In the genomic region with DNA sequence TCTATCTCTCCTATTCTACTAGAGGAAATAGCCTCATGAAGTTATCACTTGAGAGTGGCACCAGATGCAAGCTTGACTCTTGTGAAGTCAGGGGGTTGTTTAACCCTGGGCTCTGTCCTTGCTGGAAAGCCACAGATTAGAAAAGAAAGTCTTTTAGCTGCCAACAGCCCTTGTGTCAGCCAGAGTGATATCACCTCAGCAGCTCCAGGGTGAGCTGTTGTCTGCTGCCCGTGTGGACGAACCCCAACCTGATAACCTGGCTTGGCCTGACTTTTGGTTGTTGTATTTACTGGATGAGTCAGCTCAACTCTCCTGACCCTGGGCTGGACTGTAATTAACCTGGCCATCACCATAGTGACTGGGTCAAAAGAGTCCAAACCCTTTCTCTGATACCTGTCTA, we compare ENCODE assay signal across 19 mouse cellular contexts.
DNase-seq lines count a peak whose midpoint lies in the region; ATAC-seq and TF ChIP-seq lines count a peak whose summit lies in the region.
"Had no signal": no experiment of that assay in that cellular context is flagged by ENCODE, and none has a peak within 500 bp of the region (broad histone marks: within the 10 kb centered on the region; RNA-seq: fewer than 3 reads in every experiment).

No protein-coding gene starts in this region.

- no peak overlapping the region for H3K4me3 ChIP-seq in liver, embryonic 12.5 days
- H3K4me3 ChIP-seq in small intestine, adult 2 months (ENCODE audit: low read depth, low read length): no peak overlapping the region
- H3K4me3 ChIP-seq: heart, embryonic 15.5 days; hindbrain, embryonic 13.5 days; stomach, embryonic 15.5 days had no signal

- no peaks in the 10 kb centered on the region for H3K27me3 ChIP-seq in liver, embryonic 12.5 days (replicated peaks)
- H3K27me3 ChIP-seq in small intestine, adult 2 months (ENCODE audit: control insufficient read depth, insufficient read depth, low read length): no peaks in the 10 kb centered on the region
- H3K27me3 ChIP-seq: hindbrain, embryonic 13.5 days; stomach, embryonic 15.5 days had no signal

- H3K9me3 ChIP-seq in liver, embryonic 12.5 days (replicated peaks): no peaks in the 10 kb centered on the region
- H3K9me3 ChIP-seq: heart, embryonic 15.5 days; hindbrain, embryonic 13.5 days; stomach, embryonic 15.5 days had no signal

- no peak for TF ChIP-seq CTCF in small intestine, adult 2 months (IDR thresholded peaks at IDR 0.05; ENCODE audit: extremely low read depth, insufficient read length, insufficient replicate concordance, low read depth, low read length)

- whole genome bisulfite sequencing in liver, embryonic 12.5 days (ENCODE audit: insufficient replicate concordance): 7% methylated on average over 2 of the region's 2 CpGs
- 25% methylated on average over 2 of the region's 2 CpGs for WGBS in small intestine, adult 2 months

- H3K9ac ChIP-seq in liver, embryonic 12.5 days: no peak overlapping the region
- H3K9ac ChIP-seq: heart, embryonic 15.5 days; hindbrain, embryonic 13.5 days; stomach, embryonic 15.5 days had no signal

- DNase-seq in heart, adult 11 months: peak; percentile 88
- no peak for DNase-seq in heart, postnatal 25 days (ENCODE audit: low spot score)
- DNase-seq in adrenal gland, adult 8-10 months: no peak
- DNase-seq in left cerebral cortex, adult 11 months (ENCODE audit: low spot score): no peak
- DNase-seq: adrenal gland, adult 2 months; cerebellum, postnatal 25 days; kidney, postnatal 25 days; left cerebral cortex, postnatal 4 days; lung, adult 2 months had no signal

- H3K27ac ChIP-seq in liver, embryonic 12.5 days: 0 out of 2 replicates have a peak overlapping the region, but pooled peaks have one; percentile 2
- peak overlapping the region; percentile 68; the same call in 1 of the 2 replicates for H3K27ac ChIP-seq in small intestine, adult 2 months (ENCODE audit: insufficient read depth, low read depth, low read length)
- H3K27ac ChIP-seq: heart, embryonic 15.5 days; hindbrain, embryonic 13.5 days; macrophage; stomach, embryonic 15.5 days had no signal

- no peak for TF ChIP-seq POLR2A in small intestine, adult 2 months (IDR thresholded peaks at IDR 0.05; ENCODE audit: low read depth, low read length)

- H3K4me1 ChIP-seq in liver, embryonic 12.5 days: peaks cover 55% of the 10 kb centered on the region
- peaks cover 15% of the 10 kb centered on the region; the same call in 1 of the 2 replicates for H3K4me1 ChIP-seq in small intestine, adult 2 months (ENCODE audit: control insufficient read depth, insufficient read depth, insufficient read length, low read length)
- H3K4me1 ChIP-seq: hindbrain, embryonic 13.5 days had no signal

- ATAC-seq in erythroblast, adult 5-6 weeks (replicated peaks; ENCODE audit: low FRiP score, poor library complexity, severe bottlenecking): peak; percentile 47
- peak; percentile 75 for ATAC-seq in liver, embryonic 12.5 days
- ATAC-seq in megakaryocyte, adult 5-6 weeks (ENCODE audit: poor library complexity, severe bottlenecking): no peak
- ATAC-seq: forebrain, embryonic 16.5 days; midbrain, embryonic 16.5 days had no signal

- intact Hi-C loops in heart, postnatal 25 days (cut with DNase I): no loop called here

- no peak overlapping the region for H3K4me2 ChIP-seq in liver, embryonic 12.5 days
- H3K4me2 ChIP-seq: heart, embryonic 15.5 days; hindbrain, embryonic 13.5 days; stomach, embryonic 15.5 days had no signal

- no peaks in the 10 kb centered on the region for H3K36me3 ChIP-seq in liver, embryonic 12.5 days
- no peaks in the 10 kb centered on the region for H3K36me3 ChIP-seq in small intestine, adult 2 months (ENCODE audit: control insufficient read depth, insufficient read depth, low read length)
- H3K36me3 ChIP-seq: heart, embryonic 15.5 days; hindbrain, embryonic 13.5 days; stomach, embryonic 15.5 days had no signal
